Mouse (Mus musculus): ENCODE data around the gene Fbln1. TPM values are rescaled to one million over a fixed set of nuclear protein-coding genes. Genes with fewer than 3 reads are reported as not detected.

Fbln1 gene
- polyA plus RNA-seq (2015; fragmentation: Nextera tagmentation; extraction: Ambion mirVana) = 50.9 and 55.5 TPM in 2 replicates

DNA sequence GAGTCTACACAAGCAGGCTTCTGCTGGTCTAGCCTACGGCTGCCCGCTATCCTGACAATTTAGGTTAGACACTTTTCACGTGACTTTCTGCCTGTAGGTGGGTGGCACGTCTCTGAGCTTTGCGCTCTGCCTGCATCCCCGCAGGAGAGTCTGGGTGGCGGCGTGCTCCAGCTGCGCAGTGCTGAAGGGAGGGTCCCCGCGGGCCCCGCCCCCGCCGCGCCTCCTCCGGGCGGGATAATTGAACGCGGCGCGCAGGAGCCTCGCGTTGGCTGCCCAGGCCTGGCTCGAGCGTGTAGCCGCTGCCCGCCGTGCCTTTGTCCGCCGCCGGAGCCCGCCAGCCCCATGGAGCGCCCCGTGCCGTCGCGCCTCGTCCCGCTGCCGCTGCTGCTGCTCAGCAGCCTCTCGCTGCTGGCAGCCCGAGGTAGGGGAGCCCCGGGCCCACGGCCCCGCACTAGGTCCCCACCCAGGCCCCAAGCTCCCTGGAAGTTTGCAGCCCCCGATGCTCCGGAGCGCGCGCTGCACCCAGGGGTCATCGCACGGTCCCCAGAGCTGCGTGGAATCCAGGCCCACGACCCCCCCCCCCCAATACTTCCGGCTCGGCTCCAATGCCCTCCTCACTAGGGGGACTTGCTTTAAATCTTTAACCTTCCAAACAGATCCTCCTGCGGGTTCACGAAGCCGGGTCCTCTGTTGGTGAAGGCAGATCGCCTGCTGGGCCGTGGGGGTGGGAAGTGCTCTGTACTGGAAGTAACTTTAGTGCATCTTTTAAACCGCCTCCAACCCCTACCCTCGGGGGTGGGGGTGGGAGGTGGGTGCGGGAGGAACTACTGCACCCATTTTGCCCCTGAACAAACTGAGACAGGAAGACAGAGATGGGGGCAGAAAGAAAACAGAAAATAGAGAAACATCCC is at the start of gene Fbln1:
Gene Fbln1, plus strand, starts transcription at position 158 of the 911 bp plus-strand sequence.
- Histone ChIP-seq H3K27me3 (replicated peaks; ENCODE audit: control insufficient read depth, insufficient read depth, low read length) (no peaks in the 10 kb centered on the region), H3K4me3 (replicated peaks; ENCODE audit: low read length) (peak within 1 kb of the TSS; percentile 62), H3K4me2 (ENCODE audit: low read length) (peak within 1 kb of the TSS; percentile 79), H3K36me3 (ENCODE audit: control insufficient read depth, insufficient read depth) (no peaks in the 10 kb centered on the region), H3K27ac (ENCODE audit: low read length) (peak within 1 kb of the TSS; percentile 36; the same call in 1 of the 2 replicates), H3K9ac (replicated peaks; ENCODE audit: low read depth, low read length) (peak within 1 kb of the TSS; percentile 75), H3K9me3 (ENCODE audit: control insufficient read depth, low read length) (no peaks in the 10 kb centered on the region), H3K4me1 (replicated peaks; ENCODE audit: control insufficient read depth, insufficient read depth, low read length) (peaks cover 26% of the 10 kb centered on the region)
- peak; percentile 90 for ATAC-seq
- under 1% methylated on average over 60 of the region's 64 CpGs for WGBS

DNA sequence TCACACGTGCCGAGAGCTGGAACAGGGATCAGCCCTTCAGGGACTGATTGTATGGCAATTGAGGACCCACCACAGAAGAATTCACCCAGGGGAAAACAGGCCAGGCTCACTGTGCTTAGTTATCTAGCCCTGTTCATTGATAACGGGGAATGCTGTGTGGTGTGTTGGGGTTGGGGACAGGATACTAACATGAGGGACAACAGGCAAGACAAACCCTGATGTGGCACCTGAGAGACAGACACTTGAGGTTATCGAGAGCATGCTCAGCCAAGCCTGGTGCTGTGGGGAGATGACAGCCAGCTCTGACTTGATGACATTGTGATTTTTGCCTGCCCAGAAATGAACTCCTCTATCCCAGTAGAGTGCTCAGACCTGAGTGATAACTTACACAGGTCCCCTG is 49.6 kb upstream of the Fbln1 start:
- Histone ChIP-seq H3K4me2 (ENCODE audit: low read length) (no peak overlapping the region), H3K4me3 (replicated peaks; ENCODE audit: low read length) (no peak overlapping the region), H3K9ac (replicated peaks; ENCODE audit: low read depth, low read length) (no peak overlapping the region), H3K36me3 (ENCODE audit: control insufficient read depth, insufficient read depth) (no peaks in the 10 kb centered on the region), H3K4me1 (replicated peaks; ENCODE audit: control insufficient read depth, insufficient read depth, low read length) (no peaks in the 10 kb centered on the region; the same call in 1 of the 2 replicates), H3K27ac (ENCODE audit: low read length) (no peak overlapping the region), H3K9me3 (ENCODE audit: control insufficient read depth, low read length) (no peaks in the 10 kb centered on the region), H3K27me3 (replicated peaks; ENCODE audit: control insufficient read depth, insufficient read depth, low read length) (no peaks in the 10 kb centered on the region)
- WGBS = 52% methylated on average over 4 of the region's 4 CpGs
- ATAC-seq = no peak

GRCm38 (mm10) chr15:85161416-85161815 is 44.3 kb upstream of the Fbln1 start:
- Histone ChIP-seq H3K9me3 (ENCODE audit: control insufficient read depth, low read length) (no peaks in the 10 kb centered on the region), H3K27ac (ENCODE audit: low read length) (no peak overlapping the region), H3K4me2 (ENCODE audit: low read length) (no peak overlapping the region), H3K4me3 (replicated peaks; ENCODE audit: low read length) (no peak overlapping the region), H3K4me1 (replicated peaks; ENCODE audit: control insufficient read depth, insufficient read depth, low read length) (peaks cover 3% of the 10 kb centered on the region), H3K27me3 (replicated peaks; ENCODE audit: control insufficient read depth, insufficient read depth, low read length) (no peaks in the 10 kb centered on the region), H3K9ac (replicated peaks; ENCODE audit: low read depth, low read length) (no peak overlapping the region), H3K36me3 (ENCODE audit: control insufficient read depth, insufficient read depth) (no peaks in the 10 kb centered on the region)
- no peak for ATAC-seq

GRCm38 (mm10) chr15:85162693-85163663 is 42.8 kb upstream of the Fbln1 start:
- Histone ChIP-seq H3K9me3 (ENCODE audit: control insufficient read depth, low read length) (no peaks in the 10 kb centered on the region), H3K27me3 (replicated peaks; ENCODE audit: control insufficient read depth, insufficient read depth, low read length) (no peaks in the 10 kb centered on the region), H3K36me3 (ENCODE audit: control insufficient read depth, insufficient read depth) (no peaks in the 10 kb centered on the region), H3K9ac (replicated peaks; ENCODE audit: low read depth, low read length) (no peak overlapping the region), H3K27ac (ENCODE audit: low read length) (no peak overlapping the region), H3K4me3 (replicated peaks; ENCODE audit: low read length) (no peak overlapping the region), H3K4me1 (replicated peaks; ENCODE audit: control insufficient read depth, insufficient read depth, low read length) (peaks cover 13% of the 10 kb centered on the region), H3K4me2 (ENCODE audit: low read length) (no peak overlapping the region)
- 71% methylated on average over 21 of the region's 21 CpGs for WGBS
- ATAC-seq = no peak

GRCm38 (mm10) chr15:85166433-85166933 is 39.3 kb upstream of the Fbln1 start:
- Histone ChIP-seq H3K4me2 (ENCODE audit: low read length) (peak overlapping the region; percentile 12; the same call in 1 of the 2 replicates), H3K9ac (replicated peaks; ENCODE audit: low read depth, low read length) (no peak overlapping the region)
- 3% methylated on average over 11 of the region's 11 CpGs for WGBS

GRCm38 (mm10) chr15:85167086-85167679 is 38.6 kb upstream of the Fbln1 start:
- WGBS = 38% methylated on average over 12 of the region's 12 CpGs
- no peak overlapping the region for H3K4me2 ChIP-seq (ENCODE audit: low read length)
- H3K9ac ChIP-seq (replicated peaks; ENCODE audit: low read depth, low read length) = no peak overlapping the region
- no peaks in the 10 kb centered on the region for H3K36me3 ChIP-seq (ENCODE audit: control insufficient read depth, insufficient read depth)
- no peaks in the 10 kb centered on the region for H3K9me3 ChIP-seq (ENCODE audit: control insufficient read depth, low read length)
- no peak overlapping the region for H3K4me3 ChIP-seq (replicated peaks; ENCODE audit: low read length)
- H3K4me1 ChIP-seq (replicated peaks; ENCODE audit: control insufficient read depth, insufficient read depth, low read length) = peaks cover 13% of the 10 kb centered on the region
- H3K27ac ChIP-seq (ENCODE audit: low read length) = no peak overlapping the region
- no peaks in the 10 kb centered on the region for H3K27me3 ChIP-seq (replicated peaks; ENCODE audit: control insufficient read depth, insufficient read depth, low read length)
- ATAC-seq = no peak

More at GRCm38 (mm10) chr15:85166433-85166933, 39.3 kb upstream of the Fbln1 start:
- Histone ChIP-seq H3K9me3 (ENCODE audit: control insufficient read depth, low read length) (no peaks in the 10 kb centered on the region), H3K36me3 (ENCODE audit: control insufficient read depth, insufficient read depth) (no peaks in the 10 kb centered on the region), H3K4me1 (replicated peaks; ENCODE audit: control insufficient read depth, insufficient read depth, low read length) (peaks cover 13% of the 10 kb centered on the region), H3K27me3 (replicated peaks; ENCODE audit: control insufficient read depth, insufficient read depth, low read length) (no peaks in the 10 kb centered on the region), H3K4me3 (replicated peaks; ENCODE audit: low read length) (no peak overlapping the region), H3K27ac (ENCODE audit: low read length) (peak overlapping the region; percentile 3)
- ATAC-seq = peak; percentile 67; the same call in 1 of the 2 replicates

DNA sequence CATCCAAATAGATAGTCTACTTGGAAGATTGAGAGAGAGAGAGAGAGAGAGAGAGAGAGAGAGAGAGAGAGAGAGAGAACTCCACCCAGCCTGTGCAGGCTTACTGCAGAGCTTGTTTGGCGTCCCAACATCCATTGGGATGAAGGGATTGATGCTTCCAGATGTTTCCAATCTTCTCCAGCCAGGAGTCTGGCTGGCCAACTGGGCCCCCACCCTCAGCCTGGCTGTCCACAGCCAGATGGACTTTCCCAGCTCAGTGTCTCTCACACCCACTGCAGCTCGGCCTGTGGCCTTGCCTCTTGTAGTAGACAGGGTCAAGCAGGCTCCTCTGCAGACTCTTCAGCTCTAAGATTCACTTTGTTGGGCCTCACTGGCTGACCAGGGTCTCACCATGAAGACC is 33.7 kb upstream of the Fbln1 start:
- no peak overlapping the region for H3K4me3 ChIP-seq (replicated peaks; ENCODE audit: low read length)
- peaks cover 3% of the 10 kb centered on the region for H3K4me1 ChIP-seq (replicated peaks; ENCODE audit: control insufficient read depth, insufficient read depth, low read length)
- no peaks in the 10 kb centered on the region for H3K36me3 ChIP-seq (ENCODE audit: control insufficient read depth, insufficient read depth)
- no peaks in the 10 kb centered on the region for H3K9me3 ChIP-seq (ENCODE audit: control insufficient read depth, low read length)
- H3K9ac ChIP-seq (replicated peaks; ENCODE audit: low read depth, low read length) = no peak overlapping the region
- H3K4me2 ChIP-seq (ENCODE audit: low read length) = no peak overlapping the region
- H3K27me3 ChIP-seq (replicated peaks; ENCODE audit: control insufficient read depth, insufficient read depth, low read length) = no peaks in the 10 kb centered on the region
- 89% methylated on average over 2 of the region's 2 CpGs for WGBS
- ATAC-seq = no peak
- no peak overlapping the region for H3K27ac ChIP-seq (ENCODE audit: low read length)

GRCm38 (mm10) chr15:85173425-85173824 is 32.3 kb upstream of the Fbln1 start:
- no peak for ATAC-seq
- no peaks in the 10 kb centered on the region for H3K4me1 ChIP-seq (replicated peaks; ENCODE audit: control insufficient read depth, insufficient read depth, low read length)
- H3K9me3 ChIP-seq (ENCODE audit: control insufficient read depth, low read length) = no peaks in the 10 kb centered on the region
- H3K4me3 ChIP-seq (replicated peaks; ENCODE audit: low read length) = no peak overlapping the region
- WGBS = 86% methylated on average over 8 of the region's 8 CpGs
- H3K9ac ChIP-seq (replicated peaks; ENCODE audit: low read depth, low read length) = no peak overlapping the region
- H3K27ac ChIP-seq (ENCODE audit: low read length) = no peak overlapping the region
- no peak overlapping the region for H3K4me2 ChIP-seq (ENCODE audit: low read length)
- no peaks in the 10 kb centered on the region for H3K27me3 ChIP-seq (replicated peaks; ENCODE audit: control insufficient read depth, insufficient read depth, low read length)
- no peaks in the 10 kb centered on the region for H3K36me3 ChIP-seq (ENCODE audit: control insufficient read depth, insufficient read depth)

Measured in forebrain, embryonic 16.5 days (tissue).